Mouse (Mus musculus) liver, embryonic 14.5 days (tissue): ENCODE data around the gene Pou5f1. TPM values are rescaled to one million over a fixed set of nuclear protein-coding genes. Genes with fewer than 3 reads are reported as not detected.
A peak's percentile ranks its signal among the peaks of the same experiment; 100 is the strongest.

Experiments
- ATAC-seq: fragments of 200-750 bp; cut with Nextera tagmentation; 2 replicates; pipeline ENCODE4 v1.8.0; 2017; ENCODE audit warnings: moderate number of reproducible peaks, mild to moderate bottlenecking, moderate library complexity; ENCODE audit not compliant: insufficient read depth
- DNase-seq, 3 experiments: peaks; one replicate each; pipeline ENCODE4 v3.0.0-alpha.2; 2012 to 2013; ENCODE audit warnings: low read depth in 3 of 3, low spot score in 3 of 3
- H3K27ac ChIP-seq: fragments of 300-500 bp; sonication (generic); 2 replicates; pipeline ENCODE4 v1.5.1; 2014; ENCODE audit warnings: moderate library complexity, mild to moderate bottlenecking, control low read depth, inconsistent platforms
- H3K27me3 ChIP-seq: fragments of 300-500 bp; sonication (generic); 2 replicates; pipeline ENCODE4 v1.6.1; 2014; ENCODE audit warnings: mild to moderate bottlenecking, low read length, moderate library complexity; ENCODE audit not compliant: control insufficient read depth, insufficient read depth
- H3K36me3 ChIP-seq: fragments of 300-500 bp; sonication (generic); replicated peaks from 2 replicates; pipeline ENCODE4 v1.6.1; 2014; ENCODE audit warnings: low read depth; ENCODE audit not compliant: control insufficient read depth, insufficient read depth
- H3K4me1 ChIP-seq, 2 experiments: fragments of 200-500 bp in 1 of 2; fragments of 300-500 bp in 1 of 2; sonication (generic) in 1 of 2; replicated peaks; 2 replicates each; pipeline ENCODE4 v1.6.1; 2012 to 2014; ENCODE audit warnings: antibody characterized with exemption in 1 of 2, inconsistent platforms in 1 of 2, low read length in 1 of 2; ENCODE audit not compliant: control insufficient read depth in 2 of 2, insufficient read depth in 2 of 2
- H3K4me2 ChIP-seq: fragments of 300-500 bp; sonication (generic); 2 replicates; pipeline ENCODE4 v1.6.1; 2014; ENCODE audit warnings: low read depth, mild to moderate bottlenecking, control low read depth, moderate library complexity
- H3K4me3 ChIP-seq, 2 experiments: fragments of 200-500 bp in 1 of 2; fragments of 300-500 bp in 1 of 2; sonication (generic) in 1 of 2; 2 replicates each; pipeline ENCODE4 v1.5.1; 2012 to 2014; ENCODE audit warnings: low read depth in 2 of 2, low read length in 2 of 2, mild to moderate bottlenecking in 2 of 2, control low read depth in 1 of 2, inconsistent platforms in 1 of 2, moderate library complexity in 1 of 2; ENCODE audit not compliant: insufficient read depth in 1 of 2
- H3K9ac ChIP-seq: fragments of 300-500 bp; sonication (generic); replicated peaks from 2 replicates; pipeline ENCODE4 v1.6.1; 2014; ENCODE audit warnings: mild to moderate bottlenecking, control low read depth, moderate library complexity
- H3K9me3 ChIP-seq: fragments of 300-500 bp; sonication (generic); 2 replicates; pipeline ENCODE4 v1.6.1; 2016; ENCODE audit warnings: low read length, mixed read lengths; ENCODE audit not compliant: control insufficient read depth
- CTCF ChIP-seq: IDR thresholded peaks from 2 replicates; pipeline ENCODE4 v1.5.1; 2016; ENCODE audit warnings: antibody characterized with exemption, low read depth, control low read depth
- EP300 ChIP-seq: IDR thresholded peaks from 2 replicates; pipeline ENCODE4 v1.6.1; 2016; ENCODE audit warnings: antibody characterized with exemption, low read depth
- WGBS: fragments of 180-500 bp; shearing (Covaris S2); extraction: QIAGEN DNeasy Blood & Tissue Kit; methylation state at CpG from one replicate; pipeline ENCODE4 v1.1.7; 2014; ENCODE audit not compliant: insufficient replicate concordance; 5-methylcytosine and 5-hydroxymethylcytosine counted together
- polyA plus RNA-seq, 2 experiments: library from polyadenylated mRNA; depleted of rRNA in 1 of 2; stranded (reverse) in 1 of 2; unstranded in 1 of 2; fragments of >200 nt; fragmentation: Nextera tagmentation in 1 of 2; extraction: Ambion mirVana in 1 of 2; gene quantifications; 2 replicates each; pipeline versions ENCODE4 v1.2.1 to v1.2.3; 2012 to 2014

Gene Pou5f1
- polyA plus RNA-seq, 2 experiments = not detected

- Histone ChIP-seq H3K4me2 (no peak overlapping the region), H3K27ac (no peak overlapping the region), H3K9ac (no peak overlapping the region), H3K27me3 (no peaks in the 10 kb centered on the region; the same call in 1 of the 2 replicates), H3K36me3 (no peaks in the 10 kb centered on the region), H3K4me1 (no peaks in the 10 kb centered on the region), H3K9me3 (no peaks in the 10 kb centered on the region), H3K4me3 (no peak overlapping the region)
- DNase-seq = no peak
- no peak for ATAC-seq
- TF ChIP-seq EP300 (no peak), CTCF (no peak)
- 64% methylated on average over 15 of the region's 15 CpGs for WGBS
Observed at GRCm38 (mm10) chr17:35542761-35543411, 37.1 kb downstream of the Pou5f1 start.

- WGBS = 49% methylated on average over 14 of the region's 14 CpGs
- no peak for TF ChIP-seq CTCF
- TF ChIP-seq EP300 = no peak
- DNase-seq (no peak), ATAC-seq (no peak)
- no peaks in the 10 kb centered on the region for H3K9me3 ChIP-seq
- H3K27ac ChIP-seq = no peak overlapping the region
- no peak overlapping the region for H3K4me2 ChIP-seq
- no peaks in the 10 kb centered on the region; the same call in 1 of the 2 replicates for H3K27me3 ChIP-seq
- no peaks in the 10 kb centered on the region for H3K36me3 ChIP-seq
- H3K4me1 ChIP-seq = no peaks in the 10 kb centered on the region
- no peak overlapping the region for H3K4me3 ChIP-seq
- no peak overlapping the region for H3K9ac ChIP-seq
Observed at GRCm38 (mm10) chr17:35543412-35543861, 37.6 kb downstream of the Pou5f1 start.

GRCm38 (mm10) chr17:35544001-35544400 is 38.2 kb downstream of the Pou5f1 start:
- Histone ChIP-seq H3K4me1 (no peaks in the 10 kb centered on the region), H3K4me2 (no peak overlapping the region), H3K27me3 (no peaks in the 10 kb centered on the region; the same call in 1 of the 2 replicates), H3K4me3 (no peak overlapping the region), H3K9ac (no peak overlapping the region), H3K9me3 (no peaks in the 10 kb centered on the region), H3K36me3 (no peaks in the 10 kb centered on the region), H3K27ac (no peak overlapping the region)
- DNase-seq (no peak), ATAC-seq (no peak)
- TF ChIP-seq CTCF = no peak
- no peak for TF ChIP-seq EP300
- 47% methylated on average over 6 of the region's 6 CpGs for WGBS

- TF ChIP-seq EP300 (no peak), CTCF (peak; percentile 87)
- H3K27ac ChIP-seq = no peak overlapping the region
- no peak overlapping the region for H3K4me2 ChIP-seq
- no peaks in the 10 kb centered on the region for H3K9me3 ChIP-seq
- no peak overlapping the region for H3K4me3 ChIP-seq
- no peak for ATAC-seq
- no peaks in the 10 kb centered on the region for H3K36me3 ChIP-seq
- H3K4me1 ChIP-seq = no peaks in the 10 kb centered on the region
- 29% methylated on average over 6 of the region's 6 CpGs for WGBS
- DNase-seq = no peak
- no peaks in the 10 kb centered on the region; the same call in 1 of the 2 replicates for H3K27me3 ChIP-seq
- no peak overlapping the region for H3K9ac ChIP-seq
Observed at GRCm38 (mm10) chr17:35544680-35545079, 38.9 kb downstream of the Pou5f1 start.

GRCm38 (mm10) chr17:35547465-35547864 is 41.6 kb downstream of the Pou5f1 start:
- no peak for TF ChIP-seq EP300
- no peak for TF ChIP-seq CTCF
- H3K36me3 ChIP-seq = no peaks in the 10 kb centered on the region
- H3K4me3 ChIP-seq = no peak overlapping the region
- H3K27ac ChIP-seq = no peak overlapping the region
- H3K9ac ChIP-seq = no peak overlapping the region
- H3K27me3 ChIP-seq = no peaks in the 10 kb centered on the region; the same call in 1 of the 2 replicates
- no peak for DNase-seq
- no peak for ATAC-seq
- H3K4me1 ChIP-seq = no peaks in the 10 kb centered on the region
- H3K4me2 ChIP-seq = no peak overlapping the region
- WGBS = 45% methylated on average over 2 of the region's 2 CpGs
- H3K9me3 ChIP-seq = no peaks in the 10 kb centered on the region
